Mouse (Mus musculus) intestine, postnatal 0 days (tissue): Measurements from ENCODE around the gene Ghrh. TPM values are rescaled to one million over a fixed set of nuclear protein-coding genes. Genes with fewer than 3 reads are reported as not detected.
A peak's percentile ranks its signal among the peaks of the same experiment; 100 is the strongest.

ENCODE experiments used
- ATAC-seq: fragments of 200-750 bp; cut with Nextera tagmentation; 2 replicates; pipeline ENCODE4 v1.8.0; 2017; ENCODE audit warnings: mild to moderate bottlenecking, moderate TSS enrichment, moderate library complexity
- H3K27ac ChIP-seq: fragments of 300-500 bp; sonication (generic); 2 replicates; pipeline ENCODE4 v1.5.1; 2014; ENCODE audit warnings: mild to moderate bottlenecking, low read depth, low read length, moderate library complexity
- H3K27me3 ChIP-seq: fragments of 300-500 bp; sonication (generic); replicated peaks from 2 replicates; pipeline ENCODE4 v1.6.1; 2014; ENCODE audit warnings: low read length, mixed read lengths; ENCODE audit not compliant: control insufficient read depth, insufficient read depth
- H3K36me3 ChIP-seq: fragments of 300-500 bp; sonication (generic); 2 replicates; pipeline ENCODE4 v1.6.1; 2014; ENCODE audit warnings: mild to moderate bottlenecking, moderate library complexity; ENCODE audit not compliant: control insufficient read depth, insufficient read depth
- H3K4me1 ChIP-seq: fragments of 300-500 bp; sonication (generic); replicated peaks from 2 replicates; pipeline ENCODE4 v1.6.1; 2014; ENCODE audit warnings: antibody characterized with exemption, low read length, mixed read lengths; ENCODE audit not compliant: control insufficient read depth, insufficient read depth
- H3K4me2 ChIP-seq: fragments of 300-500 bp; sonication (generic); replicated peaks from 2 replicates; pipeline ENCODE4 v1.6.1; 2014; ENCODE audit warnings: low read depth, mild to moderate bottlenecking, moderate library complexity
- H3K4me3 ChIP-seq: fragments of 300-500 bp; sonication (generic); 2 replicates; pipeline ENCODE4 v1.5.1; 2014; ENCODE audit warnings: low read depth, low read length
- H3K9ac ChIP-seq: fragments of 300-500 bp; sonication (generic); 2 replicates; pipeline ENCODE4 v1.6.1; 2014; ENCODE audit warnings: mild to moderate bottlenecking, low read depth, low read length
- H3K9me3 ChIP-seq: fragments of 300-500 bp; sonication (generic); 2 replicates; pipeline ENCODE4 v1.6.1; 2016; ENCODE audit warnings: mixed run types; ENCODE audit not compliant: control insufficient read depth
- CTCF ChIP-seq: sonication (generic); IDR thresholded peaks from 2 replicates; pipeline ENCODE4 v1.5.1; 2016; ENCODE audit warnings: low read depth, mild to moderate bottlenecking, control low read depth, antibody characterized with exemption, moderate library complexity
- WGBS: fragments of 180-500 bp; shearing (Covaris S2); extraction: QIAGEN DNeasy Blood & Tissue Kit; methylation state at CpG from one replicate; pipeline ENCODE4 v1.1.7; 2014; 5-methylcytosine and 5-hydroxymethylcytosine counted together
- polyA plus RNA-seq: library from polyadenylated mRNA; unstranded; fragments of >200 nt; fragmentation: Nextera tagmentation; extraction: Ambion mirVana; gene quantifications from 2 replicates; pipeline ENCODE4 v1.2.1, GENCODE M21; 2015

Gene Ghrh
- polyA plus RNA-seq, 1 experiment from 2014 or later: 0.26 TPM

DNA sequence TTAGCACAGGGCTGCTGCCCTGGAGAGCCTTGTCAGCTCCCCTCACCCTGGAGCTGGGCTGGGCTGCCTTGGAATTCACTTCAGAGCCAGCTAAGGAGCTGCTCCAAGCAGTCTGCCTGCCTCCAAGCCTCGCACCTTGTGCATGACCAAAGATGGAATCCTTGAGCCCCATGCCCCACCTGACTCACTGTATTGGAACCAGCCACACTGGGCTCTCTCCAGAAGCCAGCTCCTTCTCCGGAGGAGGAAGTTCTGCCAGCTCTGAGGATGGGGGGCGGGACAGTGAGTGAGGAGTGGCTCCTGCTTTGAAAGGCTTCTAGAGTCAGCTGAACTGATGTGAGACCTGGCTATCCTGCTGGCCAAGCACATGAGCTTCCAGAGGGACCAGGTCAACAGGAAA lies 26.4 kb upstream of the Ghrh start:
- Histone ChIP-seq H3K4me3 (no peak overlapping the region), H3K27me3 (no peaks in the 10 kb centered on the region), H3K9me3 (no peaks in the 10 kb centered on the region), H3K27ac (peak overlapping the region; percentile 65), H3K4me2 (no peak overlapping the region), H3K36me3 (no peaks in the 10 kb centered on the region), H3K4me1 (peaks cover 9% of the 10 kb centered on the region), H3K9ac (no peak overlapping the region)
- 41% methylated on average over 3 of the region's 3 CpGs for whole genome bisulfite sequencing
- ATAC-seq: peak; percentile 21; the same call in 1 of the 2 replicates
- no peak for TF ChIP-seq CTCF

DNA sequence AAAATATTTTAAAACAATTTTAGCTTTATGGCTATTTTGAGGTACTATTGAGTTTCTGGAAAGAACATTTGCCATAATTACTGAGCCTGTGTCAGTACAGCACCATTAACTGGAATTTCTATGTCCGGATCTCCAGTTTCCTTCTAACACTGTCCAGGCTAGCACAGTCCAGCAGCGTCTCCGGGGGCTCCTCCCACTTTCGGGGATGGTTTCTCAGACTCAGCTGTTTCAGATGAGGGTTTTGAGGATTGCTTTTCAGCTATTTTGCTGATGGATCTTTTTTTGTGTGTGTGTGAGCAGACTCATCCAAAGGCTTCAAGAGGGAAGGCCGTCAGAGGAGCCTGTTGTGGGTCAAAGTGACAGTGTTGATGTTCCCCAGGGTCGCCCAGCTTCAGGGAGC lies 24.4 kb upstream of the Ghrh start:
- H3K27me3 ChIP-seq: no peaks in the 10 kb centered on the region
- no peak for TF ChIP-seq CTCF
- no peak overlapping the region for H3K4me2 ChIP-seq
- H3K4me3 ChIP-seq: no peak overlapping the region
- ATAC-seq: no peak
- peaks cover 9% of the 10 kb centered on the region for H3K4me1 ChIP-seq
- 54% methylated on average over 6 of the region's 6 CpGs for WGBS
- no peaks in the 10 kb centered on the region for H3K36me3 ChIP-seq
- H3K27ac ChIP-seq: peak overlapping the region; percentile 35
- no peak overlapping the region for H3K9ac ChIP-seq
- no peaks in the 10 kb centered on the region for H3K9me3 ChIP-seq

DNA sequence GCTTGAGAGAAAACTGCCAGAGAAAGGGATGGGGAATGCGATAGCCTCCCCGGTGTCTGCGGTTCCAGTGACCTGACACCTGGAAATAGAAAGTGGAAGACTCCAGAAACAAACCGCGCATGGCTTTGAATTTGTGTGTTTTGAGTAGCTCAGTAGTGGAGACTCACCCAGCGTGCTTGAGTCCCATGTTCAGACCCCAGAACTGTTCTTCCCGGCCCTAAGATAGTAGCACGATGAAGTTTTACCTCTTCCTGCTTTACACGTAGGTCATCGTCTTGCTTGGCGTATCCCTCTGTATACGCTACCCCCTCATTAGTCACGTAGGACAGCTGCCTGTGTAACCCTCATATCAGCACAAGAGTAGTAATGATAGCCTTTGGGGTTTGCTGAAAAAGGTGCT lies 20.7 kb upstream of the Ghrh start:
- H3K27me3 ChIP-seq: no peaks in the 10 kb centered on the region
- WGBS: 1% methylated on average over 13 of the region's 13 CpGs
- H3K27ac ChIP-seq: peak overlapping the region; percentile 95
- H3K4me1 ChIP-seq: peaks cover 4% of the 10 kb centered on the region; the same call in 1 of the 2 replicates
- H3K4me2 ChIP-seq: peak overlapping the region; percentile 78
- no peaks in the 10 kb centered on the region for H3K9me3 ChIP-seq
- TF ChIP-seq CTCF: no peak
- peak overlapping the region; percentile 64 for H3K4me3 ChIP-seq
- ATAC-seq: peak; percentile 30
- H3K9ac ChIP-seq: peak overlapping the region; percentile 87
- H3K36me3 ChIP-seq: no peaks in the 10 kb centered on the region

DNA sequence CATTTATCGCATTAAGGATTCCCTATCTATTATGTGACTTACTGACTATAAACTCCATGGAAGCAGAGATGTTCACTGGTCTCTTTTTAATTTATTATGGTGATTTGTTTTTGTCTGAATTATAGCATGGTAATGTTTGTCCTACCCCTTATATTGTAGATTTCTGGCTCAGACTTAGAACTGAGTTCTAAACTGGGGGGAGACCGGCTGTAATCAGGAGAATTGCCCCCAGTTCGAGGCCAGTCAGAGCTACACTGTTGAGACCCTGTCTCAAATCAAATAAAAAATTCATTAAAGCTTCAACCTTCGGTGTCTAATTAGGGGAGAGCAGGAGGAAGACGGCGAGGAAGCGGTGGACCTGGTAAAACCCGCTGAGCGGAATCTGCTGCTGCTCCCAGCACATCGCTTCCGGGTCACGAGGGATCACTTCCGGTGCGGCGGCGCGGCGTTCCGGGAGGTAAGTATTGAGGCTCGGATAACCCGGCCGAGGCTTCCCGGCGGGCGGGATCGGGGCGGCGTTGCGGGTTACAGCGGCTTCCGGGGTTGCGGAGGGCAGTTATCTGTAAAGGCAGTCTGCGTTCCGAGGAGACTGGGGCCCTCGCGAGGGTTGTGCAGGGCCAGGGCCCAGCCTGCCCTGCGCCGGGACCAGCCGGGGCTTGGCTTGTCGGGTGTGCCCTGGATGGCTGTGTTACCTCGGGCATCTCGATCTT lies 20.0 kb upstream of the Ghrh start, which contains the start of gene Manbal:
TSS of gene Manbal (plus strand) at position 411 of the 710 bp plus-strand sequence.
- no peaks in the 10 kb centered on the region for H3K36me3 ChIP-seq
- ATAC-seq: peak; percentile 87
- no peak for TF ChIP-seq CTCF
- peak within 1 kb of the TSS; percentile 78 for H3K4me2 ChIP-seq
- WGBS: 4% methylated on average over 42 of the region's 42 CpGs
- H3K4me1 ChIP-seq: peaks cover 4% of the 10 kb centered on the region; the same call in 1 of the 2 replicates
- no peaks in the 10 kb centered on the region for H3K27me3 ChIP-seq
- H3K9ac ChIP-seq: peak within 1 kb of the TSS; percentile 87
- no peaks in the 10 kb centered on the region for H3K9me3 ChIP-seq
- peak within 1 kb of the TSS; percentile 64 for H3K4me3 ChIP-seq
- peak within 1 kb of the TSS; percentile 95 for H3K27ac ChIP-seq

DNA sequence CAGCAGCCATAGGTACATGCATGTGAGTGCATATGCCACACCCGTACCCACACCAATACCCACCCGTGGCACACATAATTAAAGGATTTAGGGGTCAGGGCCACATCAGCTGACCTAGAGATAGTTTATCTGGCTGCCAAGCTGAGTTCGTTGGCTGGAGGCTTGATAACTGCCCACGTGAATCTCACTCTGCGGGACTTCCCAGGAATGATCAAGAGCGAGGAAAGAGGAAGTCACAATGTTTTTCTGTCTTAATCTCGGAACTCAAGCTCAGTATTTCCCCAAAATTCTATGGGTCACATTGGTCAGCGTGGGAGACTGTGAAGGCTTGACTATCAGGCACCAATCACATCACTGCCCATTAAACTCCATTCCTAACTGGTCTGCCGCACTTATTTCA lies 19.5 kb upstream of the Ghrh start:
- no peak for TF ChIP-seq CTCF
- no peaks in the 10 kb centered on the region for H3K36me3 ChIP-seq
- no peak overlapping the region; the same call in 1 of the 2 replicates for H3K9ac ChIP-seq
- no peaks in the 10 kb centered on the region for H3K9me3 ChIP-seq
- H3K27ac ChIP-seq: peak overlapping the region; percentile 95
- peak; percentile 44 for ATAC-seq
- peak overlapping the region; percentile 78 for H3K4me2 ChIP-seq
- 50% methylated on average over 9 of the region's 9 CpGs for WGBS
- H3K4me1 ChIP-seq: peaks cover 4% of the 10 kb centered on the region; the same call in 1 of the 2 replicates
- peak overlapping the region; percentile 64; the same call in 1 of the 2 replicates for H3K4me3 ChIP-seq
- H3K27me3 ChIP-seq: no peaks in the 10 kb centered on the region

DNA sequence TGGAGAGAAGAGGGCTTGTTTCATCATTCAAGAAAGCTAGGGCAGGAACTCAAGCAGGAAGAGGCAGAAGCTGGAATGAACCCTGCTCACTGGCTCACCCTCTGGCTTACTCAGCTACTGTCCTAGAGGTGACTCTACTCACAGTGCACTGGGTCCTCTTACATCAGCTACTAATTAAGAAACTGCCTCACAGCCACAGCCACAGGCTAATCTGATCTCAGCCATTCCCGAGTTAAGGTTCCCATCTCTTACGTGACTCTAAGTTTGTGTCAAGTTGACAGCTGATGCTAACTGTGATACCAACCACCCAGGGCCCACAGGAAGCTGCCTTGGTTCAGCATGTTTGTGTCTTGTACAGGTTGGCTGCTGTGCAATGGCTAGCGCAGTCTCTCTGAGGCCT lies 15.7 kb upstream of the Ghrh start:
- WGBS: 72% methylated on average over 3 of the region's 3 CpGs
- Histone ChIP-seq H3K4me1 (no peaks in the 10 kb centered on the region; the same call in 1 of the 2 replicates), H3K4me3 (no peak overlapping the region), H3K27me3 (no peaks in the 10 kb centered on the region), H3K27ac (no peak overlapping the region), H3K9ac (no peak overlapping the region), H3K9me3 (no peaks in the 10 kb centered on the region), H3K36me3 (no peaks in the 10 kb centered on the region), H3K4me2 (no peak overlapping the region)
- ATAC-seq: no peak
- TF ChIP-seq CTCF: no peak
